Mouse (Mus musculus) left cerebral cortex, postnatal 4 days (tissue): ENCODE data around the gene Zfhx3. TPM values are rescaled to one million over a fixed set of nuclear protein-coding genes. Genes with fewer than 3 reads are reported as not detected.

Experiments used
- DNase-seq: peaks from one replicate; pipeline ENCODE4 v3.0.0-alpha.2; 2022
- intact Hi-C: fragments of 180-260 bp; cut with DNase I; formaldehyde crosslinking; loops from one replicate; pipeline ENCODE4 v1.15.1; 2025
- total RNA-seq, 2 experiments: library from RNA; stranded (reverse); gene quantifications; 2 replicates each; pipeline ENCODE4 v1.2.3; 2021

The Zfhx3 gene
- total RNA-seq, 2 experiments from 2014 or later = 5.0 to 5.7 TPM

- DNase-seq = peak; percentile 29
- intact Hi-C loops = no loop called here
Observed at GRCm38 (mm10) chr8:108011516-108011915, 69.1 kb downstream of the Zfhx3 start.

- DNase-seq = no peak
- intact Hi-C loops = no loop called here
Observed at GRCm38 (mm10) chr8:108017727-108018126, 75.3 kb downstream of the Zfhx3 start.

GRCm38 (mm10) chr8:108019651-108020050 is 77.2 kb downstream of the Zfhx3 start:
- intact Hi-C loops = no loop called here
- DNase-seq = no peak

GRCm38 (mm10) chr8:108022404-108022803 is 80.0 kb downstream of the Zfhx3 start:
- intact Hi-C loops = no loop called here
- no peak for DNase-seq

GRCm38 (mm10) chr8:108024331-108024730 is 81.9 kb downstream of the Zfhx3 start:
- intact Hi-C loops = no loop called here
- peak; percentile 6 for DNase-seq

- DNase-seq = no peak
- intact Hi-C loops = no loop called here
Observed at GRCm38 (mm10) chr8:108025249-108025648, 82.8 kb downstream of the Zfhx3 start.

GRCm38 (mm10) chr8:108026557-108027440 is 84.4 kb downstream of the Zfhx3 start:
- no peak for DNase-seq
- intact Hi-C loops = no loop called here

- intact Hi-C loops = no loop called here
- peak; percentile 33 for DNase-seq
Observed at GRCm38 (mm10) chr8:108027561-108028025, 85.1 kb downstream of the Zfhx3 start.

GRCm38 (mm10) chr8:108028440-108028839 is 86.0 kb downstream of the Zfhx3 start:
- DNase-seq = no peak
- intact Hi-C loops = no loop called here

- intact Hi-C loops = no loop called here
- no peak for DNase-seq
Observed at GRCm38 (mm10) chr8:108031159-108031558, 88.7 kb downstream of the Zfhx3 start.

GRCm38 (mm10) chr8:108034070-108034469 is 91.6 kb downstream of the Zfhx3 start:
- no peak for DNase-seq
- intact Hi-C loops = no loop called here

GRCm38 (mm10) chr8:108034726-108035125 is 92.3 kb downstream of the Zfhx3 start:
- no peak for DNase-seq

GRCm38 (mm10) chr8:108043618-108044017 is 101.2 kb downstream of the Zfhx3 start:
- no peak for DNase-seq
- intact Hi-C loops = no loop called here

More at GRCm38 (mm10) chr8:108034726-108035125, 92.3 kb downstream of the Zfhx3 start:
- intact Hi-C loops = no loop called here

- DNase-seq = no peak
- intact Hi-C loops = no loop called here
Observed at GRCm38 (mm10) chr8:108044185-108044584, 101.7 kb downstream of the Zfhx3 start.

GRCm38 (mm10) chr8:108056241-108056640 is 113.8 kb downstream of the Zfhx3 start:
- intact Hi-C loops = no loop called here
- DNase-seq = no peak

- intact Hi-C loops = no loop called here
- DNase-seq = no peak
Observed at GRCm38 (mm10) chr8:108061972-108062371, 119.5 kb downstream of the Zfhx3 start.

GRCm38 (mm10) chr8:108067111-108067510 is 124.7 kb downstream of the Zfhx3 start:
- DNase-seq = no peak
- intact Hi-C loops = no loop called here

GRCm38 (mm10) chr8:108068195-108068594 is 125.8 kb downstream of the Zfhx3 start:
- no peak for DNase-seq
- intact Hi-C loops = no loop called here

GRCm38 (mm10) chr8:108070438-108070837 is 128.0 kb downstream of the Zfhx3 start:
- DNase-seq = no peak
- intact Hi-C loops = no loop called here

GRCm38 (mm10) chr8:108072126-108072746 is 129.8 kb downstream of the Zfhx3 start:
- intact Hi-C loops = no loop called here
- no peak for DNase-seq

- intact Hi-C loops = no loop called here
Observed at GRCm38 (mm10) chr8:108072853-108073252, 130.4 kb downstream of the Zfhx3 start.

GRCm38 (mm10) chr8:108075176-108075575 is 132.7 kb downstream of the Zfhx3 start:
- intact Hi-C loops = no loop called here
- DNase-seq = no peak

More at GRCm38 (mm10) chr8:108072853-108073252, 130.4 kb downstream of the Zfhx3 start:
- no peak for DNase-seq
